Mouse (Mus musculus): ENCODE results near the gene Dtx3l. TPM values are rescaled to one million over a fixed set of nuclear protein-coding genes. Genes with fewer than 3 reads are reported as not detected.
"Not testable (repeated sequence)": the region's sequence is repeated elsewhere in the genome, so short reads cannot be mapped to it uniquely, and the experiment has no call there.

Gene Dtx3l
- polyA plus RNA-seq, 1 experiment = 0.03 TPM

GRCm38 (mm10) chr16:35968149-35968548, 29.2 kb upstream of the Dtx3l start:
- Histone ChIP-seq H3K36me3 (ENCODE audit: control insufficient read depth) (peaks cover 19% of the 10 kb centered on the region), H3K27me3 (ENCODE audit: control insufficient read depth) (no peaks in the 10 kb centered on the region)
- no peak for TF ChIP-seq GATA1 (IDR thresholded peaks at IDR 0.05; ENCODE audit: low read length)
- TF ChIP-seq TAL1 (IDR thresholded peaks at IDR 0.05; ENCODE audit: low read length) = no peak

GRCm38 (mm10) chr16:35967319-35967718, 28.4 kb upstream of the Dtx3l start:
- no peaks in the 10 kb centered on the region for H3K27me3 ChIP-seq (ENCODE audit: control insufficient read depth)
- H3K36me3 ChIP-seq (ENCODE audit: control insufficient read depth) = peaks cover 19% of the 10 kb centered on the region
- no peaks in the 10 kb centered on the region for H3K9me3 ChIP-seq (ENCODE audit: control insufficient read depth, low read length)
- no peaks in the 10 kb centered on the region for H3K4me1 ChIP-seq (ENCODE audit: control insufficient read depth)
- no peak overlapping the region for H3K4me3 ChIP-seq (replicated peaks)
- no peak for TF ChIP-seq TAL1 (IDR thresholded peaks at IDR 0.05; ENCODE audit: low read length)
- TF ChIP-seq GATA1 (IDR thresholded peaks at IDR 0.05; ENCODE audit: low read length) = no peak

More at GRCm38 (mm10) chr16:35968149-35968548, 29.2 kb upstream of the Dtx3l start:
- H3K4me3 ChIP-seq (replicated peaks) = no peak overlapping the region
- no peaks in the 10 kb centered on the region for H3K4me1 ChIP-seq (ENCODE audit: control insufficient read depth)
- no peaks in the 10 kb centered on the region for H3K9me3 ChIP-seq (ENCODE audit: control insufficient read depth, low read length)

- Histone ChIP-seq H3K4me1 (ENCODE audit: control insufficient read depth) (no peaks in the 10 kb centered on the region), H3K27me3 (ENCODE audit: control insufficient read depth) (no peaks in the 10 kb centered on the region)
- TF ChIP-seq GATA1 (IDR thresholded peaks at IDR 0.05; ENCODE audit: low read length) = no peak
- TF ChIP-seq TAL1 (IDR thresholded peaks at IDR 0.05; ENCODE audit: low read length) = no peak
Measured at GRCm38 (mm10) chr16:35966411-35967115, 27.6 kb upstream of the Dtx3l start.

GRCm38 (mm10) chr16:35965991-35966390, 27.0 kb upstream of the Dtx3l start:
- H3K27me3 ChIP-seq (ENCODE audit: control insufficient read depth); H3K9me3 ChIP-seq (ENCODE audit: control insufficient read depth, low read length); H3K4me1 ChIP-seq (ENCODE audit: control insufficient read depth); H3K36me3 ChIP-seq (ENCODE audit: control insufficient read depth); H3K4me3 ChIP-seq (replicated peaks): not testable (repeated sequence)

More at GRCm38 (mm10) chr16:35966411-35967115, 27.6 kb upstream of the Dtx3l start:
- peaks cover 12% of the 10 kb centered on the region for H3K36me3 ChIP-seq (ENCODE audit: control insufficient read depth)
- no peak overlapping the region for H3K4me3 ChIP-seq (replicated peaks)
- no peaks in the 10 kb centered on the region for H3K9me3 ChIP-seq (ENCODE audit: control insufficient read depth, low read length)

- H3K27me3 ChIP-seq (ENCODE audit: control insufficient read depth) = no peaks in the 10 kb centered on the region
- H3K9me3 ChIP-seq (ENCODE audit: control insufficient read depth, low read length) = no peaks in the 10 kb centered on the region
- no peaks in the 10 kb centered on the region for H3K4me1 ChIP-seq (ENCODE audit: control insufficient read depth)
- H3K4me3 ChIP-seq (replicated peaks) = no peak overlapping the region
- peaks cover 8% of the 10 kb centered on the region for H3K36me3 ChIP-seq (ENCODE audit: control insufficient read depth)
- TF ChIP-seq GATA1 (IDR thresholded peaks at IDR 0.05; ENCODE audit: low read length) = no peak
- no peak for TF ChIP-seq TAL1 (IDR thresholded peaks at IDR 0.05; ENCODE audit: low read length)
Measured at GRCm38 (mm10) chr16:35952628-35953130, 13.7 kb upstream of the Dtx3l start.

- TF ChIP-seq TAL1 (IDR thresholded peaks at IDR 0.05; ENCODE audit: low read length) (no peak), GATA1 (IDR thresholded peaks at IDR 0.05; ENCODE audit: low read length) (no peak)
- H3K4me3 ChIP-seq (replicated peaks) = no peak overlapping the region
- H3K36me3 ChIP-seq (ENCODE audit: control insufficient read depth) = peaks cover 6% of the 10 kb centered on the region
Measured at GRCm38 (mm10) chr16:35951216-35951615, 12.3 kb upstream of the Dtx3l start.

GRCm38 (mm10) chr16:35949264-35949663, 10.3 kb upstream of the Dtx3l start:
- Histone ChIP-seq H3K27me3 (ENCODE audit: control insufficient read depth) (no peaks in the 10 kb centered on the region), H3K4me3 (replicated peaks) (no peak overlapping the region), H3K9me3 (ENCODE audit: control insufficient read depth, low read length) (no peaks in the 10 kb centered on the region), H3K36me3 (ENCODE audit: control insufficient read depth) (peaks cover 9% of the 10 kb centered on the region), H3K4me1 (ENCODE audit: control insufficient read depth) (no peaks in the 10 kb centered on the region)
- TF ChIP-seq TAL1 (IDR thresholded peaks at IDR 0.05; ENCODE audit: low read length) = no peak
- no peak for TF ChIP-seq GATA1 (IDR thresholded peaks at IDR 0.05; ENCODE audit: low read length)

More at GRCm38 (mm10) chr16:35951216-35951615, 12.3 kb upstream of the Dtx3l start:
- no peaks in the 10 kb centered on the region for H3K4me1 ChIP-seq (ENCODE audit: control insufficient read depth)
- H3K9me3 ChIP-seq (ENCODE audit: control insufficient read depth, low read length) = no peaks in the 10 kb centered on the region
- H3K27me3 ChIP-seq (ENCODE audit: control insufficient read depth) = no peaks in the 10 kb centered on the region

- TF ChIP-seq GATA1 (IDR thresholded peaks at IDR 0.05; ENCODE audit: low read length) (no peak), TAL1 (IDR thresholded peaks at IDR 0.05; ENCODE audit: low read length) (no peak)
- Histone ChIP-seq H3K36me3 (ENCODE audit: control insufficient read depth) (peaks cover 16% of the 10 kb centered on the region), H3K4me1 (ENCODE audit: control insufficient read depth) (peaks cover 29% of the 10 kb centered on the region)
Measured at GRCm38 (mm10) chr16:35941382-35941781, 2.4 kb upstream of the Dtx3l start.

GRCm38 (mm10) chr16:35939690-35940089, 739 bp upstream of the Dtx3l start:
- Histone ChIP-seq H3K27me3 (ENCODE audit: control insufficient read depth) (no peaks in the 10 kb centered on the region), H3K4me3 (replicated peaks) (peak overlapping the region; percentile 95), H3K4me1 (ENCODE audit: control insufficient read depth) (peaks cover 29% of the 10 kb centered on the region), H3K36me3 (ENCODE audit: control insufficient read depth) (peaks cover 13% of the 10 kb centered on the region), H3K9me3 (ENCODE audit: control insufficient read depth, low read length) (no peaks in the 10 kb centered on the region)
- no peak for TF ChIP-seq GATA1 (IDR thresholded peaks at IDR 0.05; ENCODE audit: low read length)
- no peak for TF ChIP-seq TAL1 (IDR thresholded peaks at IDR 0.05; ENCODE audit: low read length)

More at GRCm38 (mm10) chr16:35941382-35941781, 2.4 kb upstream of the Dtx3l start:
- Histone ChIP-seq H3K4me3 (replicated peaks) (no peak overlapping the region), H3K9me3 (ENCODE audit: control insufficient read depth, low read length) (no peaks in the 10 kb centered on the region), H3K27me3 (ENCODE audit: control insufficient read depth) (no peaks in the 10 kb centered on the region)
